Mouse (Mus musculus) gastrocnemius, postnatal 4 days (tissue): ENCODE results near the gene Arl6ip6. TPM values are rescaled to one million over a fixed set of nuclear protein-coding genes. Genes with fewer than 3 reads are reported as not detected.

ENCODE experiments used
- DNase-seq, 2 experiments: peaks; one replicate each; pipeline ENCODE4 v3.0.0; 2021 to 2022; ENCODE audit warnings: low spot score in 2 of 2, mixed read lengths in 2 of 2
- long read RNA-seq, 2 experiments: library from polyadenylated mRNA; stranded (forward); transcript quantifications; one replicate each; pipeline ENCODE4 v2.0.0; 2021
- total RNA-seq, 2 experiments: library from RNA; stranded (reverse); gene quantifications; 2 replicates each; pipeline ENCODE4 v1.2.3; 2021

Gene Arl6ip6
- total RNA-seq: 10 to 100 TPM; 20.3 to 29.4 TPM
- long read RNA-seq, experiment 1, transcript Arl6ip6-201 (4 exons, 2,548 nt): major isoform, 29 of 31 reads
- long read RNA-seq, experiment 1, partial matches to known transcripts: 0 of 31 reads
- long read RNA-seq, experiment 1, other reads (novel, unspliced or antisense): 0 of 31 reads
- long read RNA-seq, experiment 2, transcript Arl6ip6-201 (4 exons, 2,548 nt): major isoform, 25 of 25 reads
- long read RNA-seq, experiment 2, partial matches to known transcripts: 0 of 25 reads
- long read RNA-seq, experiment 2, other reads (novel, unspliced or antisense): 0 of 25 reads

- peak; percentile 98 to 99 for DNase-seq
These were observed at the start of gene Arl6ip6 for GRCm38 (mm10) chr2:53191523-53192220. TSS of gene Arl6ip6 (plus strand) at chr2:53191726.

- no peak for DNase-seq
These were observed 44.7 kb upstream of the Arl6ip6 start for GRCm38 (mm10) chr2:53146852-53147251.

GRCm38 (mm10) chr2:53173966-53174365 lies 17.6 kb upstream of the Arl6ip6 start:
- DNase-seq: no peak

- no peak for DNase-seq
These were observed 12.6 kb upstream of the Arl6ip6 start for GRCm38 (mm10) chr2:53178966-53179365.

- DNase-seq: no peak
These were observed 11.7 kb upstream of the Arl6ip6 start for GRCm38 (mm10) chr2:53179876-53180275.

GRCm38 (mm10) chr2:53189811-53190210 lies 1.7 kb upstream of the Arl6ip6 start:
- no peak for DNase-seq

- DNase-seq: peak; percentile 100
These were observed 628 bp upstream of the Arl6ip6 start, which contains the start of gene Prpf40a for GRCm38 (mm10) chr2:53190684-53191511. TSS of gene Prpf40a (minus strand) at chr2:53191284.

GRCm38 (mm10) chr2:53192386-53192785 lies 860 bp downstream of the Arl6ip6 start:
- DNase-seq: no peak

- no peak for DNase-seq
These were observed 4.9 kb downstream of the Arl6ip6 start for GRCm38 (mm10) chr2:53196431-53196830.

- no peak for DNase-seq
These were observed 7.7 kb downstream of the Arl6ip6 start for GRCm38 (mm10) chr2:53199203-53199602.

GRCm38 (mm10) chr2:53200164-53200885 lies 8.8 kb downstream of the Arl6ip6 start:
- no peak for DNase-seq

- DNase-seq: no peak
These were observed 13.1 kb downstream of the Arl6ip6 start for GRCm38 (mm10) chr2:53204373-53205274.

GRCm38 (mm10) chr2:53206749-53207148 lies 15.2 kb downstream of the Arl6ip6 start:
- DNase-seq: no peak

GRCm38 (mm10) chr2:53213493-53213892 lies 22.0 kb downstream of the Arl6ip6 start:
- no peak for DNase-seq

- no peak for DNase-seq
These were observed 30.7 kb downstream of the Arl6ip6 start for GRCm38 (mm10) chr2:53222242-53222641.

GRCm38 (mm10) chr2:53256982-53257381 lies 65.5 kb downstream of the Arl6ip6 start:
- no peak for DNase-seq
